Mouse (Mus musculus): ENCODE measurements around the gene Btbd9.

Gene Btbd9

GRCm38 (mm10) chr17:30296069-30296468 lies 280.2 kb downstream of the Btbd9 start:
- in situ Hi-C loops (cut with MboI; ENCODE audit: low pct_unique_long_range_greater_than_20kb in 1 of 2, low sequenced_read_pairs in 2 of 2, unreplicated experiment in 1 of 2): no loop called here

- in situ Hi-C loops (cut with MboI; ENCODE audit: low pct_unique_long_range_greater_than_20kb in 1 of 2, low sequenced_read_pairs in 2 of 2, unreplicated experiment in 1 of 2): no loop called here
Measured at GRCm38 (mm10) chr17:30292666-30293065, 283.6 kb downstream of the Btbd9 start.

- in situ Hi-C loops (cut with MboI; ENCODE audit: low pct_unique_long_range_greater_than_20kb in 1 of 2, low sequenced_read_pairs in 2 of 2, unreplicated experiment in 1 of 2): no loop called here
Measured at GRCm38 (mm10) chr17:30285641-30286040, 290.6 kb downstream of the Btbd9 start.

- in situ Hi-C loops (cut with MboI; ENCODE audit: low pct_unique_long_range_greater_than_20kb in 1 of 2, low sequenced_read_pairs in 2 of 2, unreplicated experiment in 1 of 2): no loop called here
Measured at GRCm38 (mm10) chr17:30283460-30284050, 292.7 kb downstream of the Btbd9 start.

- in situ Hi-C loops (cut with MboI; ENCODE audit: low pct_unique_long_range_greater_than_20kb in 1 of 2, low sequenced_read_pairs in 2 of 2, unreplicated experiment in 1 of 2): no loop called here
Measured at GRCm38 (mm10) chr17:30283001-30283400, 293.3 kb downstream of the Btbd9 start.

- in situ Hi-C loops (cut with MboI; ENCODE audit: low pct_unique_long_range_greater_than_20kb in 1 of 2, low sequenced_read_pairs in 2 of 2, unreplicated experiment in 1 of 2): no loop called here
Measured at GRCm38 (mm10) chr17:30280323-30281118, 295.8 kb downstream of the Btbd9 start.

- in situ Hi-C loops (cut with MboI; ENCODE audit: low pct_unique_long_range_greater_than_20kb in 1 of 2, low sequenced_read_pairs in 2 of 2, unreplicated experiment in 1 of 2): no loop called here
Measured at GRCm38 (mm10) chr17:30279684-30280083, 296.6 kb downstream of the Btbd9 start.

GRCm38 (mm10) chr17:30278596-30279378 lies 297.5 kb downstream of the Btbd9 start:
- in situ Hi-C loops (cut with MboI; ENCODE audit: low pct_unique_long_range_greater_than_20kb in 1 of 2, low sequenced_read_pairs in 2 of 2, unreplicated experiment in 1 of 2): no loop called here

GRCm38 (mm10) chr17:30276477-30276876 lies 299.8 kb downstream of the Btbd9 start:
- in situ Hi-C loops (cut with MboI; ENCODE audit: low pct_unique_long_range_greater_than_20kb in 1 of 2, low sequenced_read_pairs in 2 of 2, unreplicated experiment in 1 of 2): no loop called here

GRCm38 (mm10) chr17:30272769-30273168 lies 303.5 kb downstream of the Btbd9 start:
- in situ Hi-C loops (cut with MboI; ENCODE audit: low pct_unique_long_range_greater_than_20kb in 1 of 2, low sequenced_read_pairs in 2 of 2, unreplicated experiment in 1 of 2): no loop called here

GRCm38 (mm10) chr17:30269136-30270063 lies 306.9 kb downstream of the Btbd9 start:
- in situ Hi-C loops (cut with MboI; ENCODE audit: low pct_unique_long_range_greater_than_20kb in 1 of 2, low sequenced_read_pairs in 2 of 2, unreplicated experiment in 1 of 2): no loop called here

GRCm38 (mm10) chr17:30268456-30268855 lies 307.8 kb downstream of the Btbd9 start:
- in situ Hi-C loops (cut with MboI; ENCODE audit: low pct_unique_long_range_greater_than_20kb in 1 of 2, low sequenced_read_pairs in 2 of 2, unreplicated experiment in 1 of 2): no loop called here

GRCm38 (mm10) chr17:30267432-30267973 lies 308.8 kb downstream of the Btbd9 start:
- in situ Hi-C loops (cut with MboI; ENCODE audit: low pct_unique_long_range_greater_than_20kb in 1 of 2, low sequenced_read_pairs in 2 of 2, unreplicated experiment in 1 of 2): no loop called here

GRCm38 (mm10) chr17:30263535-30263934 lies 312.8 kb downstream of the Btbd9 start:
- in situ Hi-C loops (cut with MboI; ENCODE audit: low pct_unique_long_range_greater_than_20kb in 1 of 2, low sequenced_read_pairs in 2 of 2, unreplicated experiment in 1 of 2): no loop called here

GRCm38 (mm10) chr17:30262943-30263342 lies 313.3 kb downstream of the Btbd9 start:
- in situ Hi-C loops (cut with MboI; ENCODE audit: low pct_unique_long_range_greater_than_20kb in 1 of 2, low sequenced_read_pairs in 2 of 2, unreplicated experiment in 1 of 2): no loop called here

GRCm38 (mm10) chr17:30262440-30262839 lies 313.8 kb downstream of the Btbd9 start:
- in situ Hi-C loops (cut with MboI; ENCODE audit: low pct_unique_long_range_greater_than_20kb in 1 of 2, low sequenced_read_pairs in 2 of 2, unreplicated experiment in 1 of 2): no loop called here

- in situ Hi-C loops (cut with MboI; ENCODE audit: low pct_unique_long_range_greater_than_20kb in 1 of 2, low sequenced_read_pairs in 2 of 2, unreplicated experiment in 1 of 2): no loop called here
Measured at GRCm38 (mm10) chr17:30261983-30262340, 314.3 kb downstream of the Btbd9 start.

- in situ Hi-C loops (cut with MboI; ENCODE audit: low pct_unique_long_range_greater_than_20kb in 1 of 2, low sequenced_read_pairs in 2 of 2, unreplicated experiment in 1 of 2): no loop called here
Measured at GRCm38 (mm10) chr17:30261307-30261982, 314.8 kb downstream of the Btbd9 start.
